Mouse (Mus musculus) splenic B cell, adult 2 months (primary cell): ENCODE results near the gene Golt1b.
"Not testable (repeated sequence)": the region's sequence is repeated elsewhere in the genome, so short reads cannot be mapped to it uniquely, and the experiment has no call there.

Source experiments
- DNase-seq: peaks from one replicate; pipeline ENCODE4 v3.0.0-alpha.2; 2011; ENCODE audit warnings: low read depth, low spot score
- H3K27me3 ChIP-seq: 2 replicates; pipeline ENCODE4 v1.6.1; 2012; ENCODE audit warnings: mild to moderate bottlenecking, low read length, moderate library complexity, mixed read lengths; ENCODE audit not compliant: control insufficient read depth, poor library complexity, insufficient read depth, severe bottlenecking
- H3K36me3 ChIP-seq: 2 replicates; pipeline ENCODE4 v1.6.1; 2012; ENCODE audit warnings: mild to moderate bottlenecking, low read length, moderate library complexity, mixed read lengths; ENCODE audit not compliant: control insufficient read depth, poor library complexity, insufficient read depth, severe bottlenecking

Gene Golt1b

DNA sequence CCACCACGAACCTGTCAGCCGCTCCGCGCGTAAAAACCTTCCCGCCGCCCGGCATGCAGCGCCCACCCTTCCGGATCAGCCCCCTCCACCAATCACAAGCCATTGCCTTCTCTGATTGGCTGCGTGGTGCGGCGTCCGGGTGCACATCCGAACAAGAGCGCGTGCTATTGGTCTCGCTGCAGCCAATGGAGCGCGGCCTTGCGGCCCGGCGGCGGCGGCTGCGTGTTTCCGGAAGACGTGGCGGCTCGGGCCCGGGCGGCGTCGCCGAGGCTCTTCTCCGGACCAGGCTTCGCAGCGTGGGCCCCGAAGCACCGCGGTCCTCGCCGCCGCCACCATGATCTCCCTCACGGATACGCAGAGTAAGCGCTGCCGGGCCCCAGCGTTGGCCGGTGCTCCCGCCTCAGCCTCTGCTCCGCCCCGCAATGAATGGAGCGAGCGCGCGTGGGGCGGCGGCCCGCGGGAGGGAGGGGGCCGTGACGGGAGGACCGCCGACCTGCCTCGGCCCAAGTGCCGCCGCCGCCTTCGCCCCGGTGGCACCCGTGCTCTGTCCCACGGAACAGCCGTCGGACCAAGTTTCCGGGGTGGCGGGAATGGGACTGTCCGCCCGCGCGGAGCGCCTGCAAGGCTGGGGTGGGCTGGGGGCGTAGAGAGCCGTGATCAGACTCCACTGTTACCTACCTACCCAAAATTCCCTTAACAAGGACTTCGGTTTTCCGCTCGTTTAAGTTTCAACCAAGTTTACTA is at the start of gene Golt1b, which contains the start of gene Recql:
Golt1b (plus strand) TSS at position 211 of the 744 bp plus-strand sequence.
Recql (minus strand) TSS at position 77 of the 744 bp plus-strand sequence.
- no peaks in the 10 kb centered on the region for H3K27me3 ChIP-seq
- H3K36me3 ChIP-seq: no peaks in the 10 kb centered on the region
- peak; percentile 99 for DNase-seq

DNA sequence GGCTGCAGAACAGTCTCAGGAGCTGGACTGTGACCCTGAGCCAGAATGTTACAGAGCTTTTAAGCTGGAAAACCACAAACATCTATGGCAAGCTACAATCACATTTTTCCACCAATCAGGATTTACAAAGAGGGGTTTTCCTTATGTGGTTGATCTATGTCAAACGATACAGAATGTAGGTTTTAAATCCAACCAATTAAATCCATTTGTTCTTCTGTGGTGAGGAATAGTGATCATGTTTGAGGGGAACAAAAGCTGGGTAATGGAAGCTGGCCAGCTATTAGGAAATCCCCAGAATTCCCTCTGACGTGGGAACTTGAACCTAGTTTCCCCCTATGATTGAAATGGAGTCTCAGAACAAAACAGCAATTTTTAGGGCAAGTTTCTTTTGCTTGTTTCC is 48.1 kb upstream of the Golt1b start:
- Histone ChIP-seq H3K27me3 (no peaks in the 10 kb centered on the region), H3K36me3 (no peaks in the 10 kb centered on the region)
- DNase-seq: no peak

DNA sequence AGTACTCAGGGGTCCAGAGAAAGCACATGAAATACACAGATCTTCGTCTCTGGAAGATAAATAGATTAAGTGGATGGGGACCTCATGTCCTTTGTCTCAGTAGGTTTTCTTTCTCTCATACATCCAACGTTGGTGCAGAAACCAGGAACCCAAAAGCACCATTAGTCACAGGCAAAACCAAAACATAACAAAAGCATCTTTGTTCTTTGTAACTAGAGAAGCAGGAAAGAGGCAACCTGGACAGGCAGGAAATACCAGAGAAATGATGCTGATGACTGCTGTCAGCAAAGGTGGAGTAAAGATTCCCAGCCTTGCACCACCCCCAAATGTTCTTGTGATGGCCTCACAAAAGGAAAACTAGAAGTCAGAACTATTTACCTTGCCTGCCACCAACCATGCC is 47.4 kb upstream of the Golt1b start:
- no peak for DNase-seq
- Histone ChIP-seq H3K36me3 (no peaks in the 10 kb centered on the region), H3K27me3 (no peaks in the 10 kb centered on the region)

DNA sequence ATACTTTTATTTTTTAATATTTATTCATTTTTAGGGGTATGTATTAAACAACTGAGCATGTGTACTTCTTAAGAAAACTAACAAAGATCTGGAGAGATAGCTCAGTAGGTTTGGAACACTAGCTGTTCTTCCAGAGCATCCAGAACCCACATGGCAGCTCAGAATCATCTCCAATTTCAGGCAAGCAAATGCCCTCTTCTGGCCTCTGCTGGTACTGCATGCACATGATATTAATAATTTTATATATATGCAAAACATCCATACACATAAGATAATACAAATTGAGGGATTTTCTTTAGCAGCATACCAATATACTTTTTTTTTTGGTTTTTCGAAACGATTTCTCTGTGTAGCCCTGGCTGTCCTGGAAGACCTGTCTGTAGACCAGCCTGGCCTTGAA is 43.5 kb upstream of the Golt1b start:
- Histone ChIP-seq H3K27me3 (no peaks in the 10 kb centered on the region), H3K36me3 (no peaks in the 10 kb centered on the region)
- peak; percentile 71 for DNase-seq

DNA sequence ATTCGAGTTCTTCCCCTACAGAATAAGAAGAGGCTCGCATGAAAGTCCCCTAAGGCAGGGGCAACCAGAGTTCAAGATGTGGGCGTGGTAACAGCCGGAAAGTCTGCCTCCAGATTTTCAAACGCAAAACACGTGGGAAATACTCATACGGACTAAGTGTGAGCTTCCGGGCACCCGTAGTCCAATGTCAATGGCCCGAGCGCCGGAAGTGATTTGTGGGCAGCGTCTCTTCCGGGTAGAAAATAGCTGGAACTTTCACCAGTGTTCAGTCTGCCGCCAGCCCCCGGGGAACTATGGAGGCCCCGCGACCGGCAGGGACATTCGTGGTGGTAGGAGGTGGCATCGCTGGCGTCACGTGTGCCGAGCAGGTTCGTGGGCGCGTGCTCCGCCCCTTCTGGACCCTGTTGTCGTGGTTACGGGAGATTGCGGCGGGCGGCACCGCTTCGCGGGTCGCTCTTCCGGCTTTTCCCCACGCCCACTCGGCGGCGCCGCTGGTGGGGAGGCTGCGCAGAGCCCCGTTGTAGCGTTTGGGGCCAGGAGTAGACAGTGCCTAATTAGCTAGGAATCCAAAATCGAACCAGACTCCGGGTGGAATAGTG is 41.5 kb upstream of the Golt1b start, which contains the start of gene Pyroxd1:
Pyroxd1 (plus strand) TSS at position 215 of the 599 bp plus-strand sequence.
- DNase-seq: peak; percentile 93
- Histone ChIP-seq H3K36me3 (no peaks in the 10 kb centered on the region; the same call in 1 of the 2 replicates), H3K27me3 (no peaks in the 10 kb centered on the region)

DNA sequence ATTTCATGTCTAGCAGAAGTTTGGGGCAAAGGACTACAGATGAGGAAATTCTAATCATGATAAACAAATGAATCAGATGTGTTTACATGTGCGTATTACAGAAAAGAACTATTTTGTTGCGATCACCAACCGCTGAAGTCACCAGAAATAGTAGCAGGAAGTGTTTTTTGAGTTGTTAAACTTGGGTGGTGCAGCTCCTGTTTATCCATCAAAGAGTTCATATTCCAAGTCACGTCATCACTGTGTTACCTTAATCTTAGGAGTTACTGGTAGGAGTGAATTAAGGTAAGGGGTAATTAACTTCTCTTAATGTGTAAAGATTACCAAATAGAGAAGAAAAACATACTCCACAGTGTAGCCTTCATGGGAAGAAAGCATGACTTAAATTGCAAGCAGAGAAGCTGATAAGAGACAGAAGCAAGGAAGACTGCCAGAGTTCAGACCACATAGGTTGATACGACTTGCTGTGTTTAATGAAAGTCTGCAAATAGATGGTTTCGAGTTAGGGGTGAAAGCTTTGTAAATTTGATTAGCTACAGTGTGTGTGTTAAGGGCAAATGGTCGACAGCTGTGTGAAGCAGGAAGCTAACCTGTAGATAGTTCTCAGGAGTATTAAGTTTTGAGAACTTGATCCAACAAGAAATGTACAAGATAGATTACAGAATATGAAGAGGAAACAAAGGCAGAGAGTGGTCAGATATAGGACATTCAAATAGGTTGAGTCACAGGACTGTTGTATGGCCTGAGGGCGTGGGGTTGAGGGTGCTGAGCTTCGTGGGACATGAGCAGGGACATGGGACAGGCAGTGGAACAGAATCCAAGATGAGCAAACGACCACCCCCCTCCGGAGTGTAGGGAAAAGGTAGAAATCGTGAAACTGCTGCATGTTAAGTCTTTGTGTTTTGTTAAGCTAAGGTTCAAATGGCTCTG is 40.6 kb upstream of the Golt1b start:
- Histone ChIP-seq H3K27me3 (no peaks in the 10 kb centered on the region), H3K36me3 (peaks cover 3% of the 10 kb centered on the region; the same call in 1 of the 2 replicates)
- DNase-seq: no peak

DNA sequence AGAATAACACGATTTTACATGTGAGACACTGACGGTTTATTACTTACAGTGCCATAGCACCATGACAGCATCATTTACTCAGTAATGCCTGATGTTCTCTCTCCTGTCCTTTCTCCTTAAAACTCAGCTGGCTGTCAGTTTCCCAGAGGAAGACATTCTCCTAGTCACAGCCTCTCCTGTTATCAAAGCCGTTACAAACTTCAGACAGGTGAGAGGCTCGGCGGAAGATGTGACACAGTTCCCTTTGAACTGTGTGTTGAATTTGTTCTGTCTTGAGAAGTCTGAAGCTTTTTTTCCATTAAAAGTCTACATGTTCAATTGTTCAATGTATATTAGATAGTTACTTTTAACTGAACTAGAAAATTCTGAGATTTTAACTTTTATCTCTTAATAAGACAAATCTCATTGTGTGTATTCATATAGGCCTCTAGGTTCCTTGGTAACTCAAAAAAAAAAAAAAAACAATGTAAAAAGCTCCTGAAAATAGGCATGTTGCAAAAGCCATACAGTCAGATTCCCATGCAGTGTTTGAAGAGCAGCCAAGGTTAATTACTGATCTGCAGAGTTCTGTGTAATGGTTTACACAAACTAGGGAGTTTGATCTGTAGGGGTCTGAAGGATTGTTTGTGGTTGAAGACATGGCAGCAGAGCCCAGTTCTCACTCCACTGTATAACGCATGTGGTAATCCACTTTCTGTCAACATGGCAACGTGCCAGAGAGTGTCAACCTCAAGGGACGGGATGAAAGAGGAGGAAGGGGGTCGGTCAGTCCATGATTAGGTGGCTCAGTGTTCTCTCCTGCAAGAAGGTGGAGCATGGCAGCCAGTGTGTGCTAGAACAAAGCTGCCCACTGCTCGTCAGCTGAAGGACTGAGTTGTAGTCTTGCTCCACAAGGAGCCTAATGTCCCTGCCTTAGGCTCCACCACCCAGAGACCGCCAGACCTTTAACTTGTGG is 39.3 kb upstream of the Golt1b start:
- Histone ChIP-seq H3K36me3 (peaks cover 3% of the 10 kb centered on the region; the same call in 1 of the 2 replicates), H3K27me3 (no peaks in the 10 kb centered on the region)
- no peak for DNase-seq

DNA sequence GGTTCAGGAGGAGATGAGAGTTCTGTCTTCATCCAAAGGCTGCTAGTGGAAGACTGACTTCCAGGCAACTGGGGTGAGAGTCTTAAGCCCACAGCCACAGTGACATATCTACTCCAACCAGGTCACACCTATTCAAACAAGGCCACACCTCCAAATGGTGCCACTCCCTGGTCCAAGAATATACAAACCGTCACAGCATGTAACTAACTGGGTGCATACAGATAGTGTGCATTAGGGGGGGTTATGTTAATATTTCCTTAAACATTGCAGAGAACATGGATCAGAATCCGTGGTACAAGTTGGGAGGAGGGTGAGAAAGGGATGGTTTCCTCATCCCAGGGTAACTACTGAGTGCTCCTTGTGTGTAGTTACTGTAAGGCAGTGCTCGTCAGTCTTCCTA is 34.9 kb upstream of the Golt1b start:
- not testable (repeated sequence) for DNase-seq, H3K27me3 ChIP-seq, H3K36me3 ChIP-seq

DNA sequence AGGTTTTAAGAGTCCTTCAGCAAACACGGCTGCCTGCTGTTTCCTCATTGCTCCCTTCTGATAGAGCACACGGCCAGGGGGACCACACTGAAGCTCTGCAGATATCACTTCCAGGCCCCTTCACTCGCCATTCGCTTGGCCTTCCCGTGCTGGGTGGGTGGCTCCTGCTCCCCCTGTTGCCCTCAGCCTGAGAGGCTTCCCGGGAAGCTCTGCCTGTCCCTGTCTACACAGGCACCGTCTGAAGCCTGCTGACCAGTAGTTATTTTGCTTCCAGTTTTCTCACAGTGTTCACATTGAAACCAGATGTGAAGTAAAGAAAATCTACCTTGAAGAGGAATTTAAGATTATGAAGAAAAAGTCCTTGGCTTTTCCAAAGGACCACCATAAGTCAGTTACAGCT is 29.9 kb upstream of the Golt1b start:
- no peak for DNase-seq
- Histone ChIP-seq H3K36me3 (peaks cover 16% of the 10 kb centered on the region), H3K27me3 (no peaks in the 10 kb centered on the region)

DNA sequence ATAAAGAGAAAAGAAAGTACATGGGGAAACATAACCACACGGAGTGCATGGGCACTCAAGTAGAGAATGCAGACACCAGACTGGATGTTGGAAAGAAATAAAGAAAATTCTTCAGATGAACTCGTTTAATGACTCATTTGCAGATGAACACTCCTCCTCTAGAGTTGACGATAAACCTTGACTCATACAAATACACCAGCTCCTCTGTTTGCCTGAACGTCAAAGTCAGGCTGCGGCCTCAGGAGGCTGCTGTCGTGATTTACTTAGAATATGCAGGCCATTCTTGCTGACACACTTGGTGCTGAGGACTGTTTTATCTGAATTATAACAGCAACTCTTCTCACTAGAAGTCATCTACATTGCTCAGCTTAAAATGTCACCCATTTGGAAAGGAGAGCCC is 25.0 kb upstream of the Golt1b start:
- no peak for DNase-seq
- no peaks in the 10 kb centered on the region for H3K27me3 ChIP-seq
- peaks cover 22% of the 10 kb centered on the region for H3K36me3 ChIP-seq

DNA sequence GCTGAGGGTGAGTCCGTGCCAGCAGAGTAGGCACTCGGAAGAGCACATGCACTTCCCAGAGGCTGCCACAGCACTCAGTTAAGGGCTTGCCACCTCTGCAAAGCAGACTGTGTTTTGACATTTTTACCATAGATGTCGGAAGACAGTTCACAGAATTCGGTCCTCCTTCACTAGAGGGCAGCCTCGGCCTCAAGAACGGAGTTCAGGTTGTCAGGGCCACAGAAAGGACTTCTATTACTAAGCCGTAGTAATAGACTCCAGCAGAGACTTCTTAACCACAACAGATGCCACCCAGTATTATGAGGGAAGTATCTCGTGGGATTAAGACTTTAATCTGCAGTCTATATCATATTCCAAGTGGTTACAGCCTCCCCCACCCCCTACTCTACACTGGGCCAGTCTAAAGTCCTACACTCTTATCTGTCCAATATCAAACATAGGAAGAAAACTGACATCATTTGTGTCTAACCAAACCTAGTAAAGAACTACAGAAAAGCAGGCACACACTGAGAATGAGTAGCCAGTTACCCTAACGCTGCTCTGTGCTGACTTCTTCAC is 23.9 kb upstream of the Golt1b start:
- H3K27me3 ChIP-seq: no peaks in the 10 kb centered on the region
- DNase-seq: no peak
- H3K36me3 ChIP-seq: peaks cover 26% of the 10 kb centered on the region

DNA sequence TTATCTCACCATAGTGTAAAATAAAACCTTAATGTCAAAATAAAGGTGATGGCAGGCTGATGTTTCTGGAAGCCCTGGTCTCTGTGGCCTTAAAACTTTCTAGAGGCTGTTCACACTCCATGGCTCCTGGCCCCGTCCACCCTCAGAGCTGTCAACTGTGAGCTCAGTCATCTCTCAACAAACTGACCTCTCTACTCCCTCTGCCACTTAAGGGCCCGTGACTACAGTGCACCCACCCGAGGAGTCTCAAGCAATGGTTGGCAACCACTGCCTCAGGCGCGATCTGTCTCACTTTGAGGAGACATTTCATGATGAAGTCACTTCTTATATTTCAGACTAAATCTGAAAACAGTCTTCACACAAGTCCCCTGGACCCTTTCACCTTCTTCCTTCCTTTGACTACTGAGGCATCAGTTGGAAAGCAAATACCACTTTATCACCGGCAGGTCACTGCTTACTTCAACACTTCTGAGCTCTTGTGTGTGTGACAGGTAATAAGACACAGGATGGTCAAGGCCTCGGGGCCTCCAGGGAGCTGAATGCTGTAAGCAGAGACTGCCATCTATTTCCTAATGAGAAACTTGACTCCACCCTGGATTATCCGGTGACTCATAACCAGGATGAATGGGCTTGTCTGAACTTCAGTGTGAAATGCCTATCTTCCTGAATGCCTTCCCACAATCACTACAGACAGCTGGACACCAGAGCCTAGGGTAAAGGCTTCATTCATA is 21.1 kb upstream of the Golt1b start:
- DNase-seq: no peak
- Histone ChIP-seq H3K27me3 (no peaks in the 10 kb centered on the region), H3K36me3 (peaks cover 23% of the 10 kb centered on the region)

DNA sequence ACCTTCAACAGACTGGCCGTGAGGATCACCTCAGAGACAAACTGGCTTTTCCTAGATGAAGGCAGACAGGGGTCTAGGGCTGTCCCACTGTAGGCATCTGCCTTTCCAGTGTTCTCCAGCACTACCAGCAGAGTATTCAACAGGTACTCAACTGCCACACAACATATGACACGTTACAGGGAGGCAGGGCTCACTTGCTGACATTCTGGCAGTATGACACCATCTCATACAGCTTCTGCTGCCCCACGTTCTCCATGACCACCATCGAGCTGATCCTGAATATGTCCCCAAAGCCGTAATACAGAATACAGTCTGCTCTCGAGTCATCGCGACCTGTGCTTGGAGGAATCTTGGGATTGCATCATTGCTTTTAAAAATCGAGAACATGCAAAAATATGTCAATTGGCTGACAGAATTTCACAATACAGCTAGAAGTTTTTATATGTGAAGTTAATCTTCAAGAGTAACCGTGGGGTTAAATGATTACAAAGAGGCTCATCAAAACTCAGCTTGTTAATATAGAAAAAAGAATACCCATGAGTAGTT is 20.5 kb upstream of the Golt1b start:
- no peak for DNase-seq
- Histone ChIP-seq H3K27me3 (no peaks in the 10 kb centered on the region), H3K36me3 (peaks cover 22% of the 10 kb centered on the region)
